Mouse (Mus musculus): ENCODE data around the gene Zfp598. TPM values are rescaled to one million over a fixed set of nuclear protein-coding genes. Genes with fewer than 3 reads are reported as not detected.
"Not testable (repeated sequence)": the region's sequence is repeated elsewhere in the genome, so short reads cannot be mapped to it uniquely, and the experiment has no call there.

The Zfp598 gene
- polyA plus RNA-seq, 1 experiment from 2014 or later: 24.5 TPM

GRCm38 (mm10) chr17:24718938-24719337 lies 49.5 kb downstream of the Zfp598 start:
- Histone ChIP-seq H3K36me3 (ENCODE audit: control insufficient read depth, insufficient read depth, low read length) (peaks cover 19% of the 10 kb centered on the region), H3K4me3 (ENCODE audit: low read depth, low read length) (peak overlapping the region; percentile 83), H3K9ac (replicated peaks; ENCODE audit: low read depth, low read length) (peak overlapping the region; percentile 83), H3K4me2 (ENCODE audit: low read depth, low read length) (peak overlapping the region; percentile 55), H3K4me1 (ENCODE audit: control insufficient read depth, insufficient read depth, low read length) (peaks cover 28% of the 10 kb centered on the region)
- not testable (repeated sequence) for H3K27me3 ChIP-seq (ENCODE audit: control insufficient read depth, insufficient read depth, low read length); ATAC-seq (ENCODE audit: low read depth); H3K9me3 ChIP-seq (ENCODE audit: control insufficient read depth, low read length); H3K27ac ChIP-seq (ENCODE audit: low read depth, low read length)
- 65% methylated on average over 5 of the region's 5 CpGs for WGBS

DNA sequence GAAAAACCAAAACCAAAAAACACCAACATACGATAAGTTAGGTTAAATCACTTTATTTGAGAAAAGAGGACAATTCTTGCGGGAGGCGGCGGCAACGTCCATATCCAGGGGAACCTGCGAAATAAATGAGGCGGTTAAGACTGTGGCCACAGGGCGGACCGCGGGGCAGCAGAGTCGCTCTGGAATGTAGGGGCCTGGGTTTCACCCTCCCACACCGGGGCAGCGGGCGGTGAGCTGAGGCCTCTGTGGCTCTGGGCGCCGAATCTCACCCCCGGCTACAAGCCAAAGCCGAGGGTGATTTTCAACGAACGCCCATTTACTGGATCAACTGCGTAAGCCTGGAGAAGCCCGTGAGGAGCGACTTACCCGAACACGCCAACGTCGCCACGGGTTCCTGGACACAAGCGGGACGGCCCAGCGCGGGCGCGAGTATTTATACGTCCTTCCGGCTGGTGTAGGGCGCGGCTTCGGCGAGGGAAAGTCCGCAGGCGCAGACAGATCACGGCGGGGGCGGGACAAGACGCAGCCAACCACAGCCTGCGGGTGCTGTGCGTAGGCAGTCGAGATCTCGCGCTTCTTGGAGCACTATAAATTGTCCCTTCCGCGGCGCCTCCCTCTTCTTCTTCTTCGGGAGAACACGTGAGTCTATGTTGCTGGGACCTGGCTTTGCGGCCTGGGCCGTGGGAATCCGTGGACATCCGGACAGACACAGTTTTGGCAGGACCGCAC lies 50.2 kb downstream of the Zfp598 start:
- peak overlapping the region; percentile 87 for H3K27ac ChIP-seq (ENCODE audit: low read depth, low read length)
- peaks cover 19% of the 10 kb centered on the region for H3K36me3 ChIP-seq (ENCODE audit: control insufficient read depth, insufficient read depth, low read length)
- no peaks in the 10 kb centered on the region for H3K9me3 ChIP-seq (ENCODE audit: control insufficient read depth, low read length)
- ATAC-seq (ENCODE audit: low read depth): peak; percentile 98
- H3K27me3 ChIP-seq (ENCODE audit: control insufficient read depth, insufficient read depth, low read length): no peaks in the 10 kb centered on the region
- WGBS: 0% methylated on average over 61 of the region's 61 CpGs
- peak overlapping the region; percentile 71 for H3K4me2 ChIP-seq (ENCODE audit: low read depth, low read length)
- H3K4me1 ChIP-seq (ENCODE audit: control insufficient read depth, insufficient read depth, low read length): peaks cover 28% of the 10 kb centered on the region
- H3K4me3 ChIP-seq (ENCODE audit: low read depth, low read length): peak overlapping the region; percentile 83
- H3K9ac ChIP-seq (replicated peaks; ENCODE audit: low read depth, low read length): peak overlapping the region; percentile 83

DNA sequence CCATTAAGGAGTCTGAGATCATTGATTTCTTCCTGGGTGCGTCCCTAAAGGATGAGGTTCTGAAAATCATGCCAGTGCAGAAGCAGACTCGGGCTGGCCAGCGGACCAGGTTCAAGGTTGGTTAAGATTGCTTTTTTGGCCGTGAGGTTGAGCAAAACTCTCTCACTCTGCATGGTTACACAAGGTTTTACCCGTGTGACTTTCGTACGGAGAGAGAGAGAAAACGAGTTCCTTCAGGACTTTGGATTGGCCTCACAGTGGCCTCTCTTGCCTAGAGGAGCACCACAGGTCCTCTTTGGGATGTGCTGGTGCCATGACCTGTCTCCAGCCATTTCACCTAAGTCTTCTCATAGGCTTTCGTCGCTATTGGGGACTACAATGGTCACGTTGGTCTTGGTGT lies 51.1 kb downstream of the Zfp598 start:
- H3K27me3 ChIP-seq (ENCODE audit: control insufficient read depth, insufficient read depth, low read length); ATAC-seq (ENCODE audit: low read depth); H3K9me3 ChIP-seq (ENCODE audit: control insufficient read depth, low read length); H3K27ac ChIP-seq (ENCODE audit: low read depth, low read length): not testable (repeated sequence)
- Histone ChIP-seq H3K36me3 (ENCODE audit: control insufficient read depth, insufficient read depth, low read length) (peaks cover 19% of the 10 kb centered on the region), H3K9ac (replicated peaks; ENCODE audit: low read depth, low read length) (peak overlapping the region; percentile 83), H3K4me1 (ENCODE audit: control insufficient read depth, insufficient read depth, low read length) (peaks cover 28% of the 10 kb centered on the region), H3K4me3 (ENCODE audit: low read depth, low read length) (peak overlapping the region; percentile 83), H3K4me2 (ENCODE audit: low read depth, low read length) (peak overlapping the region; percentile 71)
- 1% methylated on average over 11 of the region's 11 CpGs for WGBS

- not testable (repeated sequence) for H3K9me3 ChIP-seq (ENCODE audit: control insufficient read depth, low read length); H3K27ac ChIP-seq (ENCODE audit: low read depth, low read length); H3K27me3 ChIP-seq (ENCODE audit: control insufficient read depth, insufficient read depth, low read length); ATAC-seq (ENCODE audit: low read depth)
- peak overlapping the region; percentile 83; the same call in 1 of the 2 replicates for H3K4me3 ChIP-seq (ENCODE audit: low read depth, low read length)
- H3K4me2 ChIP-seq (ENCODE audit: low read depth, low read length): peak overlapping the region; percentile 71
- peaks cover 28% of the 10 kb centered on the region for H3K4me1 ChIP-seq (ENCODE audit: control insufficient read depth, insufficient read depth, low read length)
- H3K9ac ChIP-seq (replicated peaks; ENCODE audit: low read depth, low read length): 0 out of 2 replicates have a peak overlapping the region, but pooled peaks have one; percentile 32
- WGBS: 74% methylated on average over 7 of the region's 7 CpGs
- H3K36me3 ChIP-seq (ENCODE audit: control insufficient read depth, insufficient read depth, low read length): peaks cover 14% of the 10 kb centered on the region
Measured at GRCm38 (mm10) chr17:24721383-24721955, 52.0 kb downstream of the Zfp598 start.

DNA sequence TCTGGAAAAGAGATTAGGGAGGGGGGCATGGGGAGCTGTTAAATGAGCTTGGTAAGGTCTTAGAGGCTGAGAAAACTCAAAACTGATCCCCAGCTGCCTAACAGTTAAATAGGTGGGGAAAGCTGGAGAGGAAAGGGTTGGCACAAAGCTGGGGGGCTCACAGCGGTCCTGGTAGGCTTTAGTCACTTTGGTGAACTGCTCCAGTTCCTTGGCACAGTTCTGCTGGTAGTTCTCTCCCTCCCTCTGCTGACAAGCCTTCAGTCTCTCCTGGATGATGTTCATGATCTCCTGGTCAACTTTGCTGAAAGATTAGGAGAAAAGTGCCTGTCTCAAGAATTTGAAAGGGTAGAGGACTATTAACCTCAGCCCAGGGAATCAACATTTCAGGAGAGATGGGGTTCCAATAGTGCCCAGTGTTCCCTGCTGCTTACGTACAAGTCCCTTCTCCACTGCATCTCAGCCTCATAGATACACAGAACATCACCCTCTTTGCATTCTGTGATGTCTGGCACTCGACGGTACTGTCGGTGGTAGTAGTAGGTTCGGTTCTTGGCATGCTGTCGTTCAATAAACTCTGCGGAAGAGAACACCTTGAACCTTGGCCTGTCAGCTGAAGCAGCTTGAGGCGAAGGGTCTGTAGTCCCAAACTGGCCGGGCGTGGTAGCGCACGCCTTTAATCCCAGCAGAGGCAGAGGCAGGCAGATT lies 52.9 kb downstream of the Zfp598 start:
- 34% methylated on average over 13 of the region's 13 CpGs for WGBS
- H3K27ac ChIP-seq (ENCODE audit: low read depth, low read length): no peak overlapping the region
- no peaks in the 10 kb centered on the region for H3K9me3 ChIP-seq (ENCODE audit: control insufficient read depth, low read length)
- H3K4me1 ChIP-seq (ENCODE audit: control insufficient read depth, insufficient read depth, low read length): peaks cover 28% of the 10 kb centered on the region
- H3K27me3 ChIP-seq (ENCODE audit: control insufficient read depth, insufficient read depth, low read length): no peaks in the 10 kb centered on the region
- H3K4me3 ChIP-seq (ENCODE audit: low read depth, low read length): 0 out of 2 replicates have a peak overlapping the region, but pooled peaks have one; percentile 4
- no peak for ATAC-seq (ENCODE audit: low read depth)
- H3K4me2 ChIP-seq (ENCODE audit: low read depth, low read length): peak overlapping the region; percentile 81; the same call in 1 of the 2 replicates
- peaks cover 14% of the 10 kb centered on the region for H3K36me3 ChIP-seq (ENCODE audit: control insufficient read depth, insufficient read depth, low read length)
- no peak overlapping the region for H3K9ac ChIP-seq (replicated peaks; ENCODE audit: low read depth, low read length)

DNA sequence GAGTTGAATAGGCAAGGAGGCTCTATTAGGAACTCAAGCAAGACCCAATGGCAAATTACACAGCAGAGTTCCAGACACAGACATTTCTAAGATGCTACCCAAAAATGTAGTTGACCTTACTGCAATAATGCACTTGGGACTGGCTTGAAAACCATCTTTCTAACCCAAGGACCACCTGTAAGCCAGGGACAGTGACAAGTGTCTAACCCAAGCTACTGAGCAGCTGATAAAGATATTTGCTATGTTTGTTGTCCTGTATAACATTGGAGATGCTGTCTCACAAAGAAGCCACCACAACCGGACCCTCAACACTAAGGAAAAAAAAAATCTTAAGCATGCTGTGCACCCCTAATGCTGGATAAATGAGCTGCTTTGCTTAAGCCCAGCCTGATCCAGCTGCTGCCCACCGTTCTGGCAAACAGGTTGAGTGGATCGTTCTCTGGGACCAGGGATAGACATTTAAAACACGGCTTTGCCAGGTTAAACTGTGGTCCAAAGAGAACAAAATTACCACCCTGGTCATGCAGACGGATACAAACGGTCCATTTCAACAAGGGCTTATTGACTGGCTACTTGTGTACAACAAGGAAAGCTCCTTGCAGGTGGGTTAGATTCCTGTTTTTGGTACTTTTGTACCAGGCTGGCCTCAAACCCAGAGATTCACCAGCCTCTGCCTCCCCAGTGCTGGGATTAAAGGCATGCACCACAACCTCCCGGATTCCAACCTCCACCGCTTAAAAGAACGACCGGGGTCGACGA lies 53.8 kb downstream of the Zfp598 start:
- Histone ChIP-seq H3K4me3 (ENCODE audit: low read depth, low read length) (peak overlapping the region; percentile 76), H3K27ac (ENCODE audit: low read depth, low read length) (no peak overlapping the region), H3K9me3 (ENCODE audit: control insufficient read depth, low read length) (no peaks in the 10 kb centered on the region), H3K4me1 (ENCODE audit: control insufficient read depth, insufficient read depth, low read length) (peaks cover 28% of the 10 kb centered on the region), H3K27me3 (ENCODE audit: control insufficient read depth, insufficient read depth, low read length) (no peaks in the 10 kb centered on the region), H3K4me2 (ENCODE audit: low read depth, low read length) (peak overlapping the region; percentile 81), H3K9ac (replicated peaks; ENCODE audit: low read depth, low read length) (peak overlapping the region; percentile 86), H3K36me3 (ENCODE audit: control insufficient read depth, insufficient read depth, low read length) (peaks cover 14% of the 10 kb centered on the region)
- 3% methylated on average over 12 of the region's 12 CpGs for WGBS
- no peak for ATAC-seq (ENCODE audit: low read depth)

DNA sequence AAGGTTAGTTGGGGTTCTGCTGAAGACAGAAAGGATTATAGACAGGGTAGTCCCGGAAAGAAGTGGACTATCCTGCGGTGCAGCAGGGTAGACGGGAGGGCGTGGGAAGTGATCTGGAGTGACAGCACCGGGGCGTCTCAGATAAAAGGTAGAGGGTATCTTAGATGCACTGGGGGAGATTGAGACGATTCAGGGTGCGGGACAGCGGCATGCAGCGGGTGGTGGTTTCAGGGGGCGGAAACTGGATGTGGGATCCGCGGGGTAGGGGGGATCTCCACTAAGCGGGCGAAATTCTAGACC lies 54.3 kb downstream of the Zfp598 start:
- no peaks in the 10 kb centered on the region for H3K27me3 ChIP-seq (ENCODE audit: control insufficient read depth, insufficient read depth, low read length)
- no peaks in the 10 kb centered on the region for H3K9me3 ChIP-seq (ENCODE audit: control insufficient read depth, low read length)
- peak overlapping the region; percentile 76 for H3K4me3 ChIP-seq (ENCODE audit: low read depth, low read length)
- ATAC-seq (ENCODE audit: low read depth): peak; percentile 2; the same call in 1 of the 2 replicates
- under 1% methylated on average over 15 of the region's 15 CpGs for WGBS
- peak overlapping the region; percentile 81 for H3K4me2 ChIP-seq (ENCODE audit: low read depth, low read length)
- peak overlapping the region; percentile 86 for H3K9ac ChIP-seq (replicated peaks; ENCODE audit: low read depth, low read length)
- peaks cover 26% of the 10 kb centered on the region for H3K4me1 ChIP-seq (ENCODE audit: control insufficient read depth, insufficient read depth, low read length)
- H3K27ac ChIP-seq (ENCODE audit: low read depth, low read length): peak overlapping the region; percentile 81
- H3K36me3 ChIP-seq (ENCODE audit: control insufficient read depth, insufficient read depth, low read length): peaks cover 14% of the 10 kb centered on the region

DNA sequence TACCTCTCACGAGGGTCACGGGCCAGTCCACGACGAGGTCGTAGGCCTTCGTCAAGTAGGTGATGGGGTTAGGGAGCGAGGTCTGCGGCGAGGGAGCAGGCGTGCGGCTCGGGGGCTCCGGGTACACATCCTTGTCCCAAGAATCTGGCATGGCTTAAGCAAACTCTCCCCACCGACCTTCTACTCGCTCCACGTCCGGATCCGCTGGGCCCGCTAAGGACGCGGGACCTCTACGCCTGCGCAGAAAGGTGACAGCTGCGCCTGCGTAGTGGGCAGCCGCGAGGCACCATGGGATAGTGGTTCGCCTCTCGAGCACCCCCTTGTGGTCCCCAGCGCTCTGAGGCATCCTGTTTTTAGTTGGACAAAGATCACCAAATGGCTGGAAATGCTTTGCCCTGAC lies 54.7 kb downstream of the Zfp598 start, which contains the start of gene Ndufb10:
Gene Ndufb10 (minus strand): TSS at position 295 of the 400 bp plus-strand sequence.
- peak; percentile 62 for ATAC-seq (ENCODE audit: low read depth)
- Histone ChIP-seq H3K4me1 (ENCODE audit: control insufficient read depth, insufficient read depth, low read length) (peaks cover 24% of the 10 kb centered on the region), H3K9me3 (ENCODE audit: control insufficient read depth, low read length) (no peaks in the 10 kb centered on the region), H3K4me3 (ENCODE audit: low read depth, low read length) (peak within 1 kb of the TSS; percentile 76), H3K4me2 (ENCODE audit: low read depth, low read length) (peak within 1 kb of the TSS; percentile 81), H3K9ac (replicated peaks; ENCODE audit: low read depth, low read length) (peak within 1 kb of the TSS; percentile 86), H3K36me3 (ENCODE audit: control insufficient read depth, insufficient read depth, low read length) (peaks cover 14% of the 10 kb centered on the region), H3K27ac (ENCODE audit: low read depth, low read length) (peak within 1 kb of the TSS; percentile 81), H3K27me3 (ENCODE audit: control insufficient read depth, insufficient read depth, low read length) (no peaks in the 10 kb centered on the region)
- 0% methylated on average over 30 of the region's 30 CpGs for WGBS

Data from neural tube, embryonic 14.5 days (tissue).